Mouse (Mus musculus) cortical plate, adult 2 months (tissue): ENCODE measurements around the gene Slc2a10.

ENCODE experiments used
- CTCF ChIP-seq: fragments of 200-500 bp; IDR thresholded peaks from 2 replicates; pipeline ENCODE4 v1.5.1; 2011; ENCODE audit warnings: mild to moderate bottlenecking, control low read depth, low read length; ENCODE audit not compliant: insufficient read depth; ENCODE audit errors: extremely low read depth
- POLR2A ChIP-seq: fragments of 200-500 bp; IDR thresholded peaks from 2 replicates; pipeline ENCODE4 v1.6.1; 2011; ENCODE audit warnings: mild to moderate bottlenecking, low read length, control low read depth; ENCODE audit not compliant: insufficient read depth; ENCODE audit errors: extremely low read depth

DNA sequence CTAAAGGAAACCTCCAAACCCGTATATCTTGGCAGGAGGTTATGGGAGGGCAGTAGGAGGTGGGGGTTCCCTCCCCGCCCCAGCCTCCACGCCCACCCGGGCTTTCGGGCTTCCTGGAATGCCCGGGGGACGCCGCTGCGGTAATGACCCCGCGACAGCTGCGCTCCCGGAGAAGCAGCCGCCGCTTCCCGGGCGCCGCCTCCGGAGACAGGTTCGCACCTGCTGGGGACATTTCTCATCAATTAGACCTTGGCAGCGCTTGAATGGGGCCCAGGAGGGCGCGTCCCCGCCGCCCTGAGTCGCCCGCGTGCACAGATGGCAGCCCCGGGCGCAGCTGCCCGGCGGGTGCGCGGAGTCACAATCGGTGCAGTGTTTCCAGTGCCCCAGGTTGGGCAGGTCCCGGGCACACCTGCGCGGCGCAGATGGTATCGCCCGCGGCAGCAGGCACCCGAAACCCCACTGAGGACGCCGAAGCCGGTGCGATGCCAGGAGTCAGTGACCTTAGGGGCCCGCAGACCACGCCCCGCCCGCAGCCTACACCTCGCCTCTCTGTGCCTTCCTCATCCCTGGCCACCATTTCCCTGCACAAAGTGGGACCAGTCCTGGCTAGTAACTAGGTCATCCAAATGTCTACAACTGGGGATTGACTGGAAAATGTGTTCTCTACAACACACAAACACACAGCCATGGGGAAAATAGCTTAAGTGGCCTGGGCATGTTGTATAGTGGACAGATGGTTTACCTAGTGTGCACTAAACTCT is 59.9 kb downstream of the Slc2a10 start:
- TF ChIP-seq CTCF: no peak
- no peak for TF ChIP-seq POLR2A
